8 mouse cellular contexts compared by ENCODE assay signal in the genomic region with DNA sequence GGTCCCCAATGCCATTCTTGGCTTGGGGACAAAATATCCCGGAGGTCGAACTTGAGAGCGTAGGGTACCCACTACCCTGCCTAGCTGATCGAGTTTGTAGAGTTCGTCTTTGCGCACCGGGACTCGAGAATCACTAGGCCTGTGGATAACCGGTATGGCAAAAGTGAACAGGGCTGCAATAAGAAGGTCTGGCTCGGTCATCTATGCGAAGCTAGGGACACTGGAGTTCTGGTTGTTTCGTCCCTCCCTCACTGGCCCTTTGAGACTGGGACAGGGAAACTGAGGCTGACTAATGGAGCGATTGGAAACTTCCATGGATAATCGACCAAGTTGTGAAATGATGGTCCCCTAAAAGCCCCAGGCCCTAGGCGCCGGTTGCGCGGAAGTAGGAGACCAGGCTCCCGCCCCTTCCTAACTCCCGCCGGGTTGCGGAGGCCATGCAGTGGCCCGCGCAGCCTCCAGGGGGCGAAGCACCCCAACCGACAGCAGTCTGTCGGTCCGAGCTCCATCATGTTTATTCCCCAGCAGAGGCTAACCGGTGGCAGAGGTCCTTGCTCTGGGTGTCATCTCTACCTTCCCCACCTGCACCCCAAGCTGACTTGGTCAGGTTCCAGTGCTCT. TPM values are rescaled to one million over a fixed set of nuclear protein-coding genes. Genes with fewer than 3 reads are reported as not detected.
DNase-seq lines count a peak whose midpoint lies in the region; ATAC-seq and TF ChIP-seq lines count a peak whose summit lies in the region.

No protein-coding gene starts in this region.

- under 1% methylated on average over 29 of the region's 29 CpGs for WGBS in forebrain, embryonic 11.5 days

- intact Hi-C loops in heart, postnatal 10 days (cut with DNase I) = loop anchor here (2.0 kb wide), 3 partner anchors 33 to 77 kb away; a partner anchor contains a TSS

- peak; percentile 94 for DNase-seq in MEL (ENCODE audit: low read depth, low spot score)
- peak; percentile 91 for DNase-seq in forebrain, embryonic 11.5 days (ENCODE audit: low spot score)
- peak; percentile 89 to 92 for DNase-seq in heart, postnatal 10 days
- DNase-seq in kidney, postnatal 36 days = peak; percentile 83 to 91
- peak; percentile 86 for DNase-seq in lung, postnatal 14 days
- DNase-seq in ovary, postnatal 14 days (ENCODE audit: low spot score) = peak; percentile 75
- peak; percentile 88 to 89 for DNase-seq in thymus, postnatal 36 days

- peaks cover 10 to 30% of the 10 kb centered on the region in 2 experiments; a peak in 3 of 4 replicates for H3K4me1 ChIP-seq in MEL (ENCODE audit: control insufficient read depth in 1 of 2, insufficient read depth in 2 of 2, low read length in 2 of 2)
- H3K4me1 ChIP-seq in forebrain, embryonic 11.5 days (replicated peaks; ENCODE audit: control insufficient read depth, insufficient read depth, low read length) = peaks cover 14% of the 10 kb centered on the region; the same call in 1 of the 2 replicates

- H3K9me3 ChIP-seq in MEL (replicated peaks; ENCODE audit: insufficient read depth, low read length) = no peaks in the 10 kb centered on the region
- H3K9me3 ChIP-seq in forebrain, embryonic 11.5 days (ENCODE audit: control insufficient read depth, low read length) = no peaks in the 10 kb centered on the region

- TF ChIP-seq EP300 in MEL (IDR thresholded peaks at IDR 0.05; ENCODE audit: low read depth in 1 of 2, low read length in 2 of 2) = no peak

- peak overlapping the region; percentile 88 for H3K9ac ChIP-seq in MEL (ENCODE audit: control insufficient read depth, low read depth, low read length, poor library complexity, severe bottlenecking)
- peak overlapping the region; percentile 73 for H3K9ac ChIP-seq in forebrain, embryonic 11.5 days (ENCODE audit: low read length)

- peak overlapping the region; percentile 54 to 55 for H3K4me3 ChIP-seq in MEL (ENCODE audit: control insufficient read depth in 1 of 2, insufficient read depth in 1 of 2, low read depth in 2 of 2, low read length in 2 of 2)
- peak overlapping the region; percentile 72 for H3K4me3 ChIP-seq in forebrain, embryonic 11.5 days (ENCODE audit: low read depth, low read length)

- no peaks in the 10 kb centered on the region for H3K27me3 ChIP-seq in MEL (ENCODE audit: control insufficient read depth in 1 of 2, insufficient read depth in 2 of 2, low read length in 2 of 2)
- no peaks in the 10 kb centered on the region for H3K27me3 ChIP-seq in forebrain, embryonic 11.5 days (ENCODE audit: control insufficient read depth, insufficient read depth, low read length)

- peak; percentile 84 to 94 (median 85); a peak in 5 of 6 replicates for TF ChIP-seq CTCF in MEL (IDR thresholded peaks at IDR 0.05 in 2 of 3, conservative IDR thresholded peaks at IDR 0.05 in 1 of 3; ENCODE audit: control insufficient read depth in 1 of 3, insufficient read depth in 1 of 3, low read depth in 2 of 3, low read length in 3 of 3, poor library complexity in 1 of 3, severe bottlenecking in 1 of 3)

- peak overlapping the region; percentile 95 for H3K27ac ChIP-seq in MEL (ENCODE audit: control insufficient read depth, low read depth, low read length)
- peak overlapping the region; percentile 77 for H3K27ac ChIP-seq in forebrain, embryonic 11.5 days (ENCODE audit: low read depth, low read length)

- peaks cover 0 to 24% of the 10 kb centered on the region in 2 experiments; a peak in 2 of 4 replicates for H3K36me3 ChIP-seq in MEL (ENCODE audit: control insufficient read depth in 1 of 2, insufficient read depth in 2 of 2, low read length in 2 of 2)
- H3K36me3 ChIP-seq in forebrain, embryonic 11.5 days (ENCODE audit: control insufficient read depth, insufficient read depth, low read length) = no peaks in the 10 kb centered on the region

- H3K4me2 ChIP-seq in forebrain, embryonic 11.5 days (ENCODE audit: low read depth, low read length, severe bottlenecking) = peak overlapping the region; percentile 94

- H3K79me2 ChIP-seq in MEL (ENCODE audit: control insufficient read depth, insufficient read depth, low read length, poor library complexity) = peaks cover 41% of the 10 kb centered on the region

- TF ChIP-seq RAD21 in MEL (IDR thresholded peaks at IDR 0.05; ENCODE audit: low read depth, low read length) = peak; percentile 59

- 0 out of 2 replicates have a peak, but pooled peaks have one; percentile 24 for ATAC-seq in cerebellum, adult (ENCODE audit: insufficient number of reproducible peaks, low FRiP score, low TSS enrichment)
- ATAC-seq in forebrain, embryonic 11.5 days (replicated peaks; ENCODE audit: low FRiP score) = peak; percentile 34

- peak; percentile 51 to 65; a peak in 2 of 4 replicates for TF ChIP-seq POLR2A in MEL (IDR thresholded peaks at IDR 0.05; ENCODE audit: control insufficient read depth in 1 of 2, insufficient read depth in 1 of 2, low read depth in 1 of 2, low read length in 2 of 2, poor library complexity in 1 of 2)

TF ChIP-seq in MEL, 35 proteins besides CTCF, POLR2A, EP300 and RAD21:
- peak; percentile 59 for TF ChIP-seq SIN3A (IDR thresholded peaks at IDR 0.05; ENCODE audit: low read length)
- TF ChIP-seq NELFE (IDR thresholded peaks at IDR 0.05; ENCODE audit: low read depth, low read length) = peak; percentile 54
- no peak for TF ChIP-seq TAL1 (IDR thresholded peaks at IDR 0.05; ENCODE audit: low read length)
- no peak for TF ChIP-seq RCOR1 (IDR thresholded peaks at IDR 0.05; ENCODE audit: low read depth, low read length)
- peak; percentile 61 for TF ChIP-seq NRF1 (IDR thresholded peaks at IDR 0.05; ENCODE audit: insufficient read depth, low read depth, low read length, poor library complexity, severe bottlenecking)
- TF ChIP-seq ETS1 (IDR thresholded peaks at IDR 0.05; ENCODE audit: low read depth, low read length) = peak; percentile 20; the same call in 1 of the 2 replicates
- TF ChIP-seq UBTF (IDR thresholded peaks at IDR 0.05; ENCODE audit: borderline replicate concordance, insufficient read depth, low read depth, low read length) = 0 out of 2 replicates have a peak, but pooled peaks have one; percentile 63
- TF ChIP-seq HCFC1 (IDR thresholded peaks at IDR 0.05; ENCODE audit: low read depth, low read length) = peak; percentile 47; the same call in 1 of the 2 replicates
- TF ChIP-seq ELF1 (IDR thresholded peaks at IDR 0.05; ENCODE audit: low read depth, low read length) = 0 out of 2 replicates have a peak, but pooled peaks have one; percentile 59
- TF ChIP-seq TCF12 (IDR thresholded peaks at IDR 0.05; ENCODE audit: low read depth, low read length) = no peak
- TF ChIP-seq ZC3H11A (IDR thresholded peaks at IDR 0.05; ENCODE audit: low read depth, low read length) = no peak
- no peak for TF ChIP-seq POLR2AphosphoS5 (IDR thresholded peaks at IDR 0.05; ENCODE audit: borderline replicate concordance, low read depth, low read length)
- TF ChIP-seq SMC3 (IDR thresholded peaks at IDR 0.05; ENCODE audit: low read depth, low read length) = peak; percentile 64
- peak; percentile 10; the same call in 1 of the 2 replicates for TF ChIP-seq MYC (IDR thresholded peaks at IDR 0.05; ENCODE audit: low read depth, low read length)
TF ChIP-seq in MEL: peak in this region for 9.

RNA-seq across cellular contexts. Expression of a gene that starts 1.1 kb away (rescaled TPM):
- 30.0 and 37.1 TPM in 2 replicates for total RNA-seq in MEL (2012; rRNA removed)
- polyA plus RNA-seq in MEL (2012; ENCODE audit: insufficient read depth in 1 of 2, insufficient read length in 2 of 2, low read depth in 1 of 2, low replicate concordance in 2 of 2, missing spikeins in 1 of 2) = 10 to 100 TPM in 1 of 2 experiments, not detected in 1; 51.1 TPM
- polyA plus RNA-seq in forebrain, embryonic 11.5 days (2014; fragmentation: Nextera tagmentation; extraction: Ambion mirVana) = 5.9 and 7.7 TPM in 2 replicates
- total RNA-seq in heart, postnatal 10 days (2021) = 1 to 10 TPM; 5.9 to 6.9 TPM

RNA-seq across cellular contexts. Expression of a gene that starts 11.9 kb away (rescaled TPM):
- 89.6 and 98.5 TPM in 2 replicates for total RNA-seq in MEL (2012; rRNA removed)
- polyA plus RNA-seq in MEL (2012; ENCODE audit: insufficient read depth in 1 of 2, insufficient read length in 2 of 2, low read depth in 1 of 2, low replicate concordance in 2 of 2, missing spikeins in 1 of 2) = 100 to 1,000 TPM in 1 of 2 experiments, 10 to 100 TPM in 1; 96.2 to 136 TPM
- polyA plus RNA-seq in forebrain, embryonic 11.5 days (2014; fragmentation: Nextera tagmentation; extraction: Ambion mirVana) = 94.6 and 121 TPM in 2 replicates
- total RNA-seq in heart, postnatal 10 days (2021) = 100 to 1,000 TPM in 1 of 2 experiments, 10 to 100 TPM in 1; 92.2 to 102 TPM

RNA-seq across cellular contexts. Expression of a gene that starts 16.9 kb away (rescaled TPM):
- total RNA-seq in MEL (2012; rRNA removed) = 14.3 and 14.7 TPM in 2 replicates
- 10 to 100 TPM in 1 of 2 experiments, not detected in 1; 54.6 TPM for polyA plus RNA-seq in MEL (2012; ENCODE audit: insufficient read depth in 1 of 2, insufficient read length in 2 of 2, low read depth in 1 of 2, low replicate concordance in 2 of 2, missing spikeins in 1 of 2)
- polyA plus RNA-seq in forebrain, embryonic 11.5 days (2014; fragmentation: Nextera tagmentation; extraction: Ambion mirVana) = 34.9 and 37.1 TPM in 2 replicates
- total RNA-seq in heart, postnatal 10 days (2021) = 10 to 100 TPM; 20.3 to 21.5 TPM

RNA-seq across cellular contexts. Expression of a gene that starts 24.4 kb away (rescaled TPM):
- total RNA-seq in MEL (2012; rRNA removed) = 34.2 and 36.5 TPM in 2 replicates
- 100 to 1,000 TPM in 1 of 2 experiments, not detected in 1; 140 TPM for polyA plus RNA-seq in MEL (2012; ENCODE audit: insufficient read depth in 1 of 2, insufficient read length in 2 of 2, low read depth in 1 of 2, low replicate concordance in 2 of 2, missing spikeins in 1 of 2)
- polyA plus RNA-seq in forebrain, embryonic 11.5 days (2014; fragmentation: Nextera tagmentation; extraction: Ambion mirVana) = 67.7 and 78.5 TPM in 2 replicates
- total RNA-seq in heart, postnatal 10 days (2021) = 10 to 100 TPM; 25.9 to 27.8 TPM

RNA-seq across cellular contexts. Expression of a gene that starts 24.4 kb away (rescaled TPM):
- total RNA-seq in MEL (2012; rRNA removed) = 7.2 and 7.7 TPM in 2 replicates
- 1 to 10 TPM in 1 of 2 experiments, not detected in 1; 7.4 TPM for polyA plus RNA-seq in MEL (2012; ENCODE audit: insufficient read depth in 1 of 2, insufficient read length in 2 of 2, low read depth in 1 of 2, low replicate concordance in 2 of 2, missing spikeins in 1 of 2)
- polyA plus RNA-seq in forebrain, embryonic 11.5 days (2014; fragmentation: Nextera tagmentation; extraction: Ambion mirVana) = 7.6 and 9.5 TPM in 2 replicates
- total RNA-seq in heart, postnatal 10 days (2021) = 1 to 10 TPM; 1.2 to 1.8 TPM

Comparison
In these comparisons a context has a peak if more than half of its experiments do, and no peak if none do; other contexts are left out.
1. Peak in every context shown above with its lines: DNase-seq, ATAC-seq, H3K4me3 ChIP-seq and H3K27ac ChIP-seq.